Mouse (Mus musculus): ENCODE measurements at regions not wholly inside any gene's neighbourhood (a gene's known extent, or its start where the extent isn't known, plus 50 kb on each side); places are given as distances from the start of the nearest gene placed in this dataset.

DNA sequence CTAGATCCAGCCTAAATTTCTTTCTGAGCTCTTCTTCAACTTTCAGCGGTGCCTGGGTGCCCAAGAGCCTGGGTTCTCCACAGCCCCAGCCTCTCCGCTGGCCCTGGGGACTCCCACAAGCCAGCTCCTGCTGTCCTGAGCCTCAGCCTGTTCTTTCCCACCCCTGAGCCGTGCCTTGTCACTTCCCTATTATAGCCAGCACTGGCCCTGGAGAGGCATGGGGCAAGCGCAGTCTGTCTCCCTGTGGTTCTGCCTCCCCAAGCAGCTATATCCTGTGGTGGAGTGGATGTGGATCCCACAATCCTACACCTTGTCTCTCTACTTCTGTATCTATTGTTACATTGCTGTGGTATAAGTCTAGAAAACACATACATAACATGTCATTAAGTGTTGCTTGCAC lies 128.6 kb upstream of the Hgf start:
- no peak for DNase-seq

DNA sequence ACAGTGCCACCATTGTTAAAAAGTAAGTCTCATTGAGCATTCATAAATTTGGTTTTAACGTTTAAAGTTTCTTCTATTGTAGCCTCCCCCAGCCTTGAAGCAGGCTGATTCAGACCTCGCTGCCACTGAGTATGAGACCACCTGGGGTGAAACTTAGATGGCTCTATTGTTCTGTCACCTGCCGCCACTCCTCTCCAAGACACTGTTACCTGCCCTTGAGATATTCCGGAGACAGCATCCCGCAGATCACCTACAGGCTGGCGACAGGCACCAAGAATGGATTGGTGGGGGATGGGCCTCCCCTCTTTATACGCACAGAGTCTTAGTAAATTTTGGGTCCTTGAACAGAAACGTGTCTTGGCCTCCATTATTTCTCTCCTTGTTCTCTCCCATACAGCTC lies 128.0 kb upstream of the Hgf start:
- DNase-seq, result no peak

- DNase-seq, result no peak
Measured at GRCm38 (mm10) chr5:16426306-16426705, 127.0 kb upstream of the Hgf start.

DNA sequence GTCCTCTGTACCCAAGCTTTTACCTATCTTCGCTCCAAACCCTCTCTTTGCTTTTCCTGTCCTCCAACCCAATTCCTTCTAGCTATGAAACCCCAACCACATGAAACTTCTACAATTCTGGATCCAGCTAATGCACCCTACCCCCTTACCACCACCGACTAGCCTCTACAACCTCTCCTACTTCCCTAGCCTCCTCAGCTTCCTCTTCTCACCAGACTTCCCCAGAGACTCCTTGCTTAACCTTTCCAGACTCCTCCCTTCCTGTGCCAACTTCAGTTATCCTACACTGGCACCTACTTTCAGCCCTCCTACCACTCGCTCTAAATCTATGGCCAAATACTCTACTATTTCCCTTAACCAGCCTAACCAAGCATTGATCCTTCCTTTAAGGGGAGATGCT lies 118.7 kb upstream of the Hgf start:
- no peak for DNase-seq

DNA sequence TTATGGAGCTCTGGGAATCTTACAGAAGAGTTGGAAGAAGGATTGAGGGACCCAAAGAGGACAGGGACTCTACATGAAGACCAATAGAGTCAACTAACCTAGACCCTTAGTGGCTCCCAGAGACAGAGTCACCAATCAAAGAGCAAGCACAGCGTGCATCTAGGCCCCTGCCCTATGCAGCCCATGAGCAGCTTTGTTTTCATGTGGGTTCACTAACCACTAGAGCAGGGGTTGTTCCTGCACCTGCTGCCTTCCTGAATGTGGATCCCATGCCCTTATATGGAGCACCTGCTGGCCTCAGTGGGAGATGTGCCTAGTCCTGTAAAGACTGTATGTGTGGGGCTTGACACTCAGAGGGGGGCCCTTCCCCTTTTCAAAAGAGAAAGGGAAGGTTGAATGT lies 108.2 kb upstream of the Hgf start:
- DNase-seq, result no peak

DNA sequence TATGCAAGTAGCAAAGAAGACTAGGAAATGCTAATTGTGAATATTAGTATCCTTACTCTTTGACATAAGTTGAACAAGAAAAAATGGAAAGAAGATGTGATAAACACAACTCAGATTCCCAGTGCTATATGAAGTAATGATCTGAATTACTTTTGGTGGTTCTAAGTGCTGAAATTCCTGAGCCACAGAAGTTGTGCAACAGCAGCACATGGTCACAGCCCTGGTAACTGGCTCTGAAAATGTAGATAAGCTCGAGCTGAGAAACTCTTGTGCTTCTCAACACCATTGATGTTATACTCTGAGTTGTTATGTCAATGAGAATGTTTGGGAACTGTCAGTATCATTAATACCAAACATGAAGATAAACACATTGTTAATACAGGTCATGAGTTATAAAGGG lies 106.3 kb upstream of the Hgf start:
- DNase-seq, result no peak

- DNase-seq, result no peak
Measured at GRCm38 (mm10) chr5:16461795-16462194, 91.5 kb upstream of the Hgf start.

- DNase-seq, result no peak
Measured at GRCm38 (mm10) chr5:16466266-16466665, 87.0 kb upstream of the Hgf start.

DNA sequence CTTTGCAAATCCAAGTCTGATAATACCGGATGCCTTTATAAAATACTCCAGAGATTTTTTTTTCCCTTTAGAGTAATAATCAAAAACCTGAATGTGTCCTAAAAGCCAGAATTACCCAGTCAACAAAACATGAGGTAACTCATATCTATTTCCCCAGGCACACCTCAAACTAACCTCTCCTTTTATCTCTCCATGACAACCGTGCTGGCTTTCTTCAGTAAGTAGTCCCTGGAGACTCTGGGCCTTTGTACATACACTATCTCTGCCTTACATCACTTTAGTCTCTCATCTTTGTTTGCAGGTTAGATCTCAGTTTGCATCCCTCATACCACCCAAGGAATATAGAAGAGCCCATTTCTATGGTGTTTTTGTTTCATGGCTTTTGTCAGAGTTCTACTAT lies 84.7 kb upstream of the Hgf start:
- DNase-seq, result no peak

- DNase-seq, result no peak
Measured at GRCm38 (mm10) chr5:16469221-16469620, 84.1 kb upstream of the Hgf start.

DNA sequence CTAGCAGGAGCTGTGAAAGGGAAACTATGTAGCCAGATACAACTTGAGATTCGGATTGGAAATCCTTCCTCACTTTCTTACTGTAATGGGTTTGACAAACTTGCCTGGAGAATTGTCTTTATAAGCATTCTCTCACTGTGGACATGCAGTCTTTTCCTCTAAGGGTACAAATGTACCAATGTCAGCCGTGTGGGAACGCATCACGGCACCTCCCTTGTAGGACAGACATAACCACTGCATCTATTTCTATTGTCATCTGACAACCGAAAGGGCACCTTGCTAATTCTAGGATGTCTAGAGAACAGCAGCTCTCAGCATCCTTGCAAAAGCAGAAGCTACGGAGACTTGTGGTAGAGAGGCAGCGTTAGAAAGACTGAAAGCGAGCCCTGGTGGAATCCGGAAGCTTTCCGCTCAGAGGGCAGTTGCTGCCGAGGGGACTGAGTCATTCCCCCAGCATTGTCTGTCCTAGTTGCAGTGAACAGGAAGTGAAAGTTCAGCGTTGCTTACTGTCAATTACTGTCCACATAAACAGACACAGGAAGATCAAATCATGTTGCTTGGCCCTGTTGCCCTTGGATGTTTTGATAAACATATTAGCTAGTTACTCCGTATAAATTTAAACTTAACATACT lies 83.5 kb upstream of the Hgf start:
- peak; percentile 27 for DNase-seq

DNA sequence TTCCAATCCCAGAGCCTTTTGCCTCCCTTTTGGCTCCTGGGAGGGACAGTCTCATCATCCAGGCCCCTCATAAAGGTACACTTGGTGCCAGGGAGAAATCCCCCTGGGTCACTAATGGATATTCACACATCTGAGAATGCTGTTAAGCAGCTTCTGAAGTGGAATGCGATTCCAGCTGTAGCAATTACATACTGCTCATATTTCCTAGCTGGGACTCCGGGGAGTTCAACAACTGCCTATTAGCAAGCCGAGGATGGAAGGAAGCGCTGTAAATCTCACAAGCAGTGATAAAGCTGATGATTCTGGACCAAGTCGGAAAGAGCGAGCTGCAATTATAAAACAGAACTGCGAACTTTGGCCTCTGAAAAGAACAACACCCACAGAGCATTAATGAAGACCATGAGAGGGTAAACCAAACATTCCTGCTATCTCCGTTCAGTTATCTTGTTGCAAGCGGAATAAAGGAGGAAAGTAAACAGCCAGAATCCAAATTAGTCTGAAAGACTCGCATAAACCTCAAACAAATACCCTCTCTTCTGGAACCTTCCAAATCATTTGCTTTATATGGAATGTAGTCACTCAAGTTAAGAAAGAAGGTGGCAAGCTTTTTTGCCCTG lies 82.8 kb upstream of the Hgf start:
- DNase-seq, result peak; percentile 18

GRCm38 (mm10) chr5:16487969-16488368 lies 65.3 kb upstream of the Hgf start:
- DNase-seq, result no peak

DNA sequence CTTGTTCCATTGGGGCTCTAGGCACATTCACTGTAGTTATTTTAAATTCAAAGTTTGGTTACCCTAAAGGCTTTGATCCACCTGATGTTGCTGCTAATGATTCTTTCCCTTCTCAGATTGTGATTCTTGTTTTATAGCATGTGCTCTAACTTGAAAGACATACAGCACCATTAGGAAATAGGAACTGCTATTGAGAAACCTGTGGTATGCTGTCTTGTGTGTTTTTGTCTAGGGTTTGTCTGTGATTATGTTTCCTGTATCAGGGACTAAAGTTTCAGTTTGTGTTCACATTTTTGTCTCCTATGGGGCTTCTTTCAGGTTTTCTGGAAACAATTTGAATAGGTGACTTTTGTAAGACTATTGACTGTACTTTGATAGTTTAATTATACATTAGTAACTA lies 63.5 kb upstream of the Hgf start:
- DNase-seq, result no peak

DNA sequence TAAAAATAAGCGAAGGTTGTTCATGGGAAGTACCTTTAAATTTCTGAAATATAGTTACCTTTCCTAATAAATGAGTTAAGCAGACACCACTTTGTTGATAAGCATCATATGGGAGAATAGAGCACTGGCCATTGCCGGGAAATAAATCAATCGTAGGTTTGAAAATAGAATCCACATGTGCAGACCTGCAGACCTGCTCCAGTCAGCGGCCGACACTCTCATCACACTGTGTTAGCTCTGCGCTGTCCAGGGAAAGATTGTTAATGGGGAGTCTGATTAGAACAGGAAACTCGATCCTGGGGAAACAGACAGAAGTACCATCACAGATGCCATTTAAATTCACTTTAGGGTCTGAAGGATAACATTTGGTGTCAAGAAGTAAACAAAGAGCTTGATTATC lies 53.4 kb upstream of the Hgf start:
- DNase-seq, result no peak

All from kidney, adult 18-20 months (tissue).